Mouse (Mus musculus) heart, embryonic 15.5 days (tissue): ENCODE results near the gene Slc6a12. TPM values are rescaled to one million over a fixed set of nuclear protein-coding genes. Genes with fewer than 3 reads are reported as not detected.

Experiments used
- ATAC-seq: fragments of 200-750 bp; cut with Nextera tagmentation; replicated peaks from 2 replicates; pipeline ENCODE4 v1.8.0; 2017; ENCODE audit warnings: low read depth, moderate TSS enrichment; ENCODE audit not compliant: insufficient number of reproducible peaks, insufficient read depth, low FRiP score
- H3K27ac ChIP-seq: fragments of 300-500 bp; sonication (generic); 2 replicates; pipeline ENCODE4 v1.5.1; 2015; ENCODE audit warnings: mild to moderate bottlenecking, inconsistent platforms
- H3K27me3 ChIP-seq: fragments of 300-500 bp; sonication (generic); 2 replicates; pipeline ENCODE4 v1.6.1; 2015; ENCODE audit warnings: inconsistent platforms
- H3K36me3 ChIP-seq: fragments of 300-500 bp; sonication (generic); 2 replicates; pipeline ENCODE4 v1.6.1; 2015; ENCODE audit warnings: mild to moderate bottlenecking, inconsistent platforms
- H3K4me1 ChIP-seq: fragments of 300-500 bp; sonication (generic); replicated peaks from 2 replicates; pipeline ENCODE4 v1.6.1; 2015; ENCODE audit warnings: inconsistent platforms
- H3K4me2 ChIP-seq: fragments of 300-500 bp; sonication (generic); 2 replicates; pipeline ENCODE4 v1.6.1; 2015; ENCODE audit warnings: inconsistent platforms, mild to moderate bottlenecking, moderate library complexity
- H3K4me3 ChIP-seq: fragments of 300-500 bp; sonication (generic); 2 replicates; pipeline ENCODE4 v1.5.1; 2015; ENCODE audit warnings: mild to moderate bottlenecking, inconsistent platforms
- H3K9ac ChIP-seq: fragments of 300-500 bp; sonication (generic); 2 replicates; pipeline ENCODE4 v1.6.1; 2015; ENCODE audit warnings: mild to moderate bottlenecking, inconsistent platforms
- H3K9me3 ChIP-seq: fragments of 300-500 bp; sonication (generic); replicated peaks from 2 replicates; pipeline ENCODE4 v1.6.1; 2016; ENCODE audit warnings: inconsistent platforms
- WGBS: fragments of 180-500 bp; shearing (Covaris S2); methylation state at CpG from one replicate; pipeline ENCODE4 v1.1.7; 2015; ENCODE audit warnings: mixed read lengths; 5-methylcytosine and 5-hydroxymethylcytosine counted together
- polyA plus RNA-seq: library from polyadenylated mRNA; unstranded; fragments of >200 nt; fragmentation: Nextera tagmentation; extraction: Ambion mirVana; gene quantifications from 2 replicates; pipeline ENCODE4 v1.2.1, GENCODE M21; 2015

Gene Slc6a12
- polyA plus RNA-seq, 1 experiment from 2014 or later = not detected

DNA sequence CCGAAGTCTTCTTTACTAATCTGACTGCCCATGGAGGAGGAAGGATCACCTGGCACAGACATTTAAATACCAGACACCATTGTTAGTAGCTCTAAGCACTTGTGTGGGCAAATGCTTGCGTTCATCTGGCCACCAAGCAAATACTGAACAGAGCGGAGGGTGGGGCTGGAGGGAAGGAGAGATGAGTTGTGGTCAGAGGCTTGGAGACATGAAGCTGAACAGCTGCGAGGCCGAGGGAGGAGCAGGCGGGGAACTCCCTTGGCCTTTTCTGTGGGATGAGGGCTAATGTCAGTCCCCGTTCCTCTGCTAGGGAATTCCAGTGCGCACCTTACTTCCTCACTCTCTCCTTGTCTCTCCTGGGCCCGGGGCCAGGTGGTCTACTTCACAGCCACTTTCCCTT, 17.1 kb upstream of the Slc6a12 start:
- Histone ChIP-seq H3K4me3 (no peak overlapping the region), H3K9me3 (no peaks in the 10 kb centered on the region), H3K4me2 (no peak overlapping the region), H3K36me3 (no peaks in the 10 kb centered on the region), H3K4me1 (peaks cover 15% of the 10 kb centered on the region), H3K27me3 (no peaks in the 10 kb centered on the region), H3K9ac (no peak overlapping the region), H3K27ac (no peak overlapping the region)
- WGBS = 68% methylated on average over 9 of the region's 9 CpGs
- no peak for ATAC-seq

DNA sequence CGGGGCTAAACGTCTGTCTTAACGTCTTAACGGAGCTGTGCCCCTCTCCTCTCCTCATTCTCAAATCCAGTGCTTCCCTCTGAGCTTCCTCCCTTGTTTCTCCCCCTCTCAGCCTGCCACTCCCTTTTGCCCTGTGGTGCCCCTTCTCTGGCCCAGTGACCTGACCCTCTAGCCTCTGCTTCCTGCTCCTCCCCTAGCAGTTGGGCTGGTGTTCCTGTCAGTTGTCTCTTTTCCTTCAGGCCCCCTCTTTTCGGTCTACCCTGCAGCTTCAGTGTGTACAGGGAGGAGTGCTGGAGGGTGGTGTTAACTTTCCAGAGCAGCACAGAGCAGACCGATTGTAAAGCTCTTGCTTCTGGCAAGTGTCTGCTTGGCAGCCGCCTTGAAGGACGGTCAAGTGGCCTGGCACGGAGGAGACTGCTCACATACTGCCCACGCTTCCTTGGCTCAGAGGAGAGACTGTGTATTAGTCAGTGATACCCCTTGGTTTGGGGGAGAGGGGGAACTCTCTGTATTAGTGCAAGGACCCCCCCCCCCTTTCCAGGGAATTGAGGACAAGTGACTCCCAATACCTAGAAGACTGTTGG, 16.3 kb upstream of the Slc6a12 start:
- H3K27ac ChIP-seq = peak overlapping the region; percentile 11; the same call in 1 of the 2 replicates
- peaks cover 15% of the 10 kb centered on the region for H3K4me1 ChIP-seq
- H3K27me3 ChIP-seq = no peaks in the 10 kb centered on the region
- 34% methylated on average over 10 of the region's 10 CpGs for WGBS
- no peak overlapping the region for H3K4me3 ChIP-seq
- 0 out of 2 replicates have a peak, but pooled peaks have one; percentile 21 for ATAC-seq
- no peaks in the 10 kb centered on the region for H3K9me3 ChIP-seq
- no peak overlapping the region for H3K4me2 ChIP-seq
- no peaks in the 10 kb centered on the region for H3K36me3 ChIP-seq
- no peak overlapping the region for H3K9ac ChIP-seq

DNA sequence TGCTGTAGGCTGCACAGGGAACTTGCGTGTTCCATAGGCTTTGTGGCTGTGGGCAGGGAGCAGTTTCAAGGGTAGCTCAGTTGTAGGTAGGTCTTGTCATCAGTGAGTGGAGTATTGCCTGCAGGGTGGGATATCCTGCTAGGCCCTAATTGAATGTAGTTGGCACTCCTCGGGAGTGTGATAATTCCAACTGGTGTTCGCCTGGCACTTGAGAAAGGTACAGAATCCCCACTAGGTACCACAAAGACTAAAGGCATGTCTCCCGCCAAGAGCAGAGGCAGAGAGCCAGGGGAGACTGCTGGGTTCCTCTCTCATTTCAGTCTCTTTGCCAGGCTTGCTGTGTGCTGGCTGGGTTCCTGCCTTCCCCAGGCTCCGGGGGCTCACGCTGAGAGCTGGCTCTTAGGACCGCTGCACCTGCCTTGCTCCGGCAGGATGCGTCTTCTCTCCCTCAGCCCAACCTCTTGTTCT, 14.4 kb upstream of the Slc6a12 start:
- Histone ChIP-seq H3K4me2 (no peak overlapping the region), H3K27ac (no peak overlapping the region), H3K27me3 (no peaks in the 10 kb centered on the region), H3K4me1 (peaks cover 15% of the 10 kb centered on the region), H3K9ac (no peak overlapping the region), H3K4me3 (no peak overlapping the region), H3K9me3 (no peaks in the 10 kb centered on the region), H3K36me3 (no peaks in the 10 kb centered on the region)
- no peak for ATAC-seq
- WGBS = 56% methylated on average over 9 of the region's 9 CpGs

DNA sequence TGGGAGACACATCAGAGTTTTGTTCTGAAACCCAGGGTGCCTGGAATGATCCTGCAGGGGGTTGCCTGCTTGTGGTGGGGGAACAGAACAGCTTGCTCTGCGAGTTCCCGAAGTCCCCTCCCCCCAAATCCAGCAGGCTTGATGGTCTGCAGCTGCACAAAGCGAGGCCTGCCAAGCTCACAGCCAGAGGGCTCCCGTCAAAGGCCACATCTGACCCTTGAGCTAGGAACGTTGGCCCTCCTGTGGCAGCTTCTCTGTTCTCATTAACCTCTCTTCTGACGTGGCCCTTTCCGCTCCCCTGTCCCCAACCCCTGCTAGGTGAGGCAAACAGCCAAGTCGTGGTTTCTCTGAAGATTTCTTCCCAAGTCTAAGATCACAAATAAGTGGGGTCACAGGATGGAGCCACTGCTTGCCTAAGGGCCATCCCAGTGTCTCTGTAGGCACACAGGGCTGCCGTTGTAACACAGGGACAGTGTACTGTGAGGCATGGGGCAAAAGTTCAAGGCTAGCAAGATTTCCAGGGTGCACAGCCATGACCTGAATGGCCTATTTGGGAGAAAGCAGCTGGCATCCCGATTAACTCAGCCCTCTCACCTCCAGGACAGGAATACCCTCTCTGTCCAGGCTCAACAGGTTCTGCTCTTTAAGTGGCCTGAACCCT, 12.9 kb upstream of the Slc6a12 start:
- ATAC-seq = no peak
- Histone ChIP-seq H3K36me3 (no peaks in the 10 kb centered on the region), H3K4me1 (peaks cover 15% of the 10 kb centered on the region), H3K27ac (no peak overlapping the region), H3K9me3 (no peaks in the 10 kb centered on the region), H3K4me2 (no peak overlapping the region), H3K4me3 (no peak overlapping the region), H3K27me3 (no peaks in the 10 kb centered on the region), H3K9ac (no peak overlapping the region)
- WGBS = 22% methylated on average over 10 of the region's 10 CpGs

DNA sequence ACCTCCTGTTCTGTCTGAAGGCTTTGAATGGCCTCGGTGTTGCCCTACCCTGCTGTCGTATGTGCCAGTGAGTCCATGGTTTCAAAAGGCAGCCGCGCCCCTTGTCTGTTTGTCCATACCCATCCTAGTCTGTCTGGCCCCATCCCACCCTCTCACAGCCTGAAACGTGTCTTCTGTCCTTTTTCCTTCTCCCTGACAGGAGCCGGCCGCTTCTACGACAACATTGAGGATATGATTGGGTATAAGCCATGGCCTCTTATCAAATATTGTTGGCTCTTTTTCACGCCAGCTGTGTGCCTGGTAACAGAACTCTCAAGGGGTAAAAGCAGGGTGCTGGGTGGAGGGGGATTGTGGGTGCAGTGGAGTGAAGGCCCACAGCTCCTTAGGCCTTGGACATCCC, 7.0 kb upstream of the Slc6a12 start:
- Histone ChIP-seq H3K27me3 (peaks cover 5% of the 10 kb centered on the region), H3K4me3 (no peak overlapping the region), H3K4me2 (no peak overlapping the region), H3K27ac (no peak overlapping the region), H3K9ac (no peak overlapping the region), H3K9me3 (no peaks in the 10 kb centered on the region), H3K36me3 (no peaks in the 10 kb centered on the region), H3K4me1 (peaks cover 5% of the 10 kb centered on the region)
- no peak for ATAC-seq
- WGBS = 76% methylated on average over 9 of the region's 9 CpGs

DNA sequence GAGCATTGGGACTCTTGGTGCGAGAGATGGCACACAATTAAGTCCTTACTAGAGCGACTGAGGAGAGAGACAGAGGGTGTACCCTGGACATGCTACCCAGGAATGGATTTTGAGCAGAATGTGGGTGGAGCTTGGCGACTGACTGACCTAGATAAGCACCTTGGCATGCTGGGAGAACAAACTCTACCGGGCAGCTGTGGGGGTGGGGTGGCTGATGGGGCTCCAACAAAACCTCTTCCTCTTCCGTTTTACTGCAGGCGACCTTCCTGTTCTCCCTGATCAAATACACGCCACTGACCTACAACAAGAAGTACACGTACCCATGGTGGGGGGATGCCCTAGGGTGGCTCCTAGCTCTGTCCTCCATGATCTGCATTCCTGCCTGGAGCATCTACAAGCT, 6.3 kb upstream of the Slc6a12 start:
- no peak for ATAC-seq
- H3K4me3 ChIP-seq = no peak overlapping the region
- H3K9me3 ChIP-seq = no peaks in the 10 kb centered on the region
- peaks cover 5% of the 10 kb centered on the region for H3K4me1 ChIP-seq
- no peaks in the 10 kb centered on the region for H3K36me3 ChIP-seq
- H3K4me2 ChIP-seq = no peak overlapping the region
- WGBS = 47% methylated on average over 8 of the region's 8 CpGs
- no peak overlapping the region for H3K9ac ChIP-seq
- peaks cover 7% of the 10 kb centered on the region for H3K27me3 ChIP-seq
- no peak overlapping the region for H3K27ac ChIP-seq

DNA sequence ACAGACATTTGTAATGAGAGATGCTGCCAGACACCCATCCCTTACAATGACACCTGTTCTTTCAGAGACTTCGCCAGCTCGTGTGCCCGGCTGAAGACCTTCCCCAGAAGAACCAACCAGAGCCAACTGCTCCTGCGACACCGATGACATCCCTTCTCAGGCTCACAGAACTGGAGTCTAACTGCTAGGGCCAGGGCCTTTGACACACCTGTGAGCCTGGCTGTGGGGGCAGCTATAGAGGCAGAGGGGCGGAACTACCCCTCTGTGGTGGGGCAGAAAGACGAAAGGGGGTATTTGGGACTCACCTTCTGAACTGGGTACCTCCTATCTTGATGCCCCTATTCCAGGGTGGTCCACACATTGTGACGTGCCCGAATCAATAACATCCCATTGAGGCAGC, 5.6 kb upstream of the Slc6a12 start:
- Histone ChIP-seq H3K4me3 (no peak overlapping the region), H3K27me3 (peaks cover 8% of the 10 kb centered on the region), H3K9me3 (no peaks in the 10 kb centered on the region), H3K4me2 (no peak overlapping the region), H3K36me3 (no peaks in the 10 kb centered on the region), H3K9ac (no peak overlapping the region), H3K4me1 (peaks cover 5% of the 10 kb centered on the region), H3K27ac (no peak overlapping the region)
- no peak for ATAC-seq
- 88% methylated on average over 9 of the region's 9 CpGs for WGBS

DNA sequence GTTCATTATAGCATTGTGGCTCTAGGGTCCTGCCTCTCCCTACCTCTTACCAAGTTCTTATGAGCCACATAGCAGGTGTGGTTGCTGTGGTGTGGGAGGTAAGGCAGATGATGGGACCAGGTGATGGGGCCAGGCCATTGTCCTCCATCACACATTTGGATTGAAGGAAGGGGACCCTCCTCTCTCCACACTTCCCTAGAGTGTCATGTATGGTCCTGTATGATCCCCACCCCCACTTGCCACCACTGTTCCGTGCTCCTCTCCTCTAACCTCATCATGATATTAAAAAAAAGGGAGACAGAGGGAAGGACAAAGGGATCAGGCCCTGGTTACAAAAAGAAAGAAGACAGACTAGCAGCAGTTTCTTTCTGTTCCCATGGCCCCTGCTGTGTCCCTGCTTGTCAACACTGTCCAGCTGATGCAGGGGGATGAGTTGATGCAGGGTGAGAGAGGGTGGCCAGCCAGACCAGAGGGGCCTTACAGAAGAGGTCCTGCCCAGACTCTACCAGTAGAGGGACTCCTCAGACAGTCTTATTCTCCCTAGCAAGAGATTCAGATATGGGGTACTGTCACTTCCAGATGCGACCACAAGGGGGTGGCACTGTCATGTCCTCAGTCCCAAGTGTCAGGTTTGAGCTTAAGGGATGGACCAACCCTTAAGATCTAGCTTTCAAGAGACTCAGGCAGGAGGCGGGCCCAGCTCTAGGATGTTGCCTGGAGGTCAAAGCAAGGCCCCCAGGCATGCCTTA, 4.9 kb upstream of the Slc6a12 start:
- no peak overlapping the region for H3K9ac ChIP-seq
- no peaks in the 10 kb centered on the region for H3K36me3 ChIP-seq
- WGBS = 18% methylated on average over 3 of the region's 3 CpGs
- peak; percentile 14; the same call in 1 of the 2 replicates for ATAC-seq
- no peaks in the 10 kb centered on the region for H3K9me3 ChIP-seq
- no peak overlapping the region for H3K4me2 ChIP-seq
- H3K4me3 ChIP-seq = no peak overlapping the region
- peaks cover 5% of the 10 kb centered on the region for H3K4me1 ChIP-seq
- no peak overlapping the region for H3K27ac ChIP-seq
- H3K27me3 ChIP-seq = peaks cover 14% of the 10 kb centered on the region

DNA sequence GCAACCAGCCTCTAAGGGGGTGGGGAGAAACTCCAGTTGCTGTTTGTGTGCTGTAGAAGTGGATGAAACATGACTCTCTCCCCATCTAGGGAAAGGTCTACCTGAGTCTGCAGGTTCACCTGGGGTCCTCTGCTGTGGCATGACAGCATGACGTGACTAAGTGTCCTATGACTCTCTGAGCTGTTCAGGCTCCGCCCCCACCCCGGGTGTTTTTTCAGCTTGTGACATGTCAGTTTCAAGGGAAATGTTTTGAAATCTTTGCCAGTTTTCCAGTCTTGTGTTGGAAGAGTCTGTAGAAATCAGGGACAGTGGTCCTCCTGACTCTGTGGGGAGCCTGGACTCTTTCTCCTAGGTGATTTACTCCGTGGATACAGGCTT, 4.4 kb upstream of the Slc6a12 start:
- Histone ChIP-seq H3K4me1 (peaks cover 5% of the 10 kb centered on the region), H3K36me3 (no peaks in the 10 kb centered on the region), H3K4me3 (no peak overlapping the region), H3K9me3 (no peaks in the 10 kb centered on the region), H3K27me3 (peaks cover 19% of the 10 kb centered on the region), H3K9ac (no peak overlapping the region), H3K4me2 (no peak overlapping the region), H3K27ac (no peak overlapping the region)
- 46% methylated on average over 4 of the region's 4 CpGs for WGBS
- ATAC-seq = no peak

DNA sequence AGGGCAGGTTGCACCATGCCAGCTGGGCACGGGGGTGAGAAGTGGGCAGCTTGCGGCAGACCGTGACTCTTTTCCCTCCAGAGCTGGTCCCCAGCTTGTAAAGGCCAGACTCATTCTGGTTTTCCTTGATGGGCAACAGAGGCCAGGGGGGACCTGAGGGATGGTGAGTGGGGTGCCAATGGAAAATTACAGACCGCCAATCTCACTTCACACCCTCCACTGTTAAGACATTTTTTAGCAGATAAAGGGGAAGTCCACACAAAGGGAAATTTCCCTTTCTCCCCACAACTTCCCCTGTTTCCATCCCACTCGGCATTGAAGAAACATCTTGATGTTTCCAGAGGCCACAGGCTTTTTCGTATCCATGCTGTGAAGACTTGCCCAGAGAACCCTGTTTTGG, 1.2 kb upstream of the Slc6a12 start:
- H3K4me3 ChIP-seq = no peak overlapping the region
- peaks cover 26% of the 10 kb centered on the region for H3K27me3 ChIP-seq
- no peak overlapping the region for H3K27ac ChIP-seq
- no peak overlapping the region for H3K4me2 ChIP-seq
- 73% methylated on average over 6 of the region's 6 CpGs for WGBS
- no peak for ATAC-seq
- no peak overlapping the region for H3K9ac ChIP-seq
- H3K9me3 ChIP-seq = no peaks in the 10 kb centered on the region
- peaks cover 2% of the 10 kb centered on the region for H3K4me1 ChIP-seq
- H3K36me3 ChIP-seq = no peaks in the 10 kb centered on the region

DNA sequence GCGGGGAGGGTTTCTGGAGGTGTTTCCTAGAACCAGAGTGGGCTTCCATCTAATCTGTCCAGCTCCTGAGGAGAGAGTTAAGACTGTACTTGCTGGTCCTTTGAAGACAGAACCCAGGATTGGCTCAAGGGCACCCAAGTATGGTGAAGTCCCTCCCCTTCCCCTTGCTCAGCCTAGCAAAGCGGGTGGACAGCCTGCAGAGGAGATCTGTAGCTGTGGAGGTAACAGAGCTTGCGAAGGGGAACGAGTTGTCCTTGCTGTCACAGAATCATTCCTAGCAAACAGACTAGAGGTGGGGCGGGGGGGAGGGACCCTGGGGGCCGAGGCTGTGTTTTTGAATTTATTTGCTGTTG, 871 bp downstream of the Slc6a12 start:
- Histone ChIP-seq H3K36me3 (no peaks in the 10 kb centered on the region), H3K27me3 (peaks cover 26% of the 10 kb centered on the region), H3K4me1 (no peaks in the 10 kb centered on the region), H3K27ac (no peak overlapping the region), H3K4me2 (no peak overlapping the region), H3K9me3 (no peaks in the 10 kb centered on the region), H3K4me3 (no peak overlapping the region), H3K9ac (no peak overlapping the region)
- ATAC-seq = no peak
- 53% methylated on average over 6 of the region's 6 CpGs for WGBS
